Mouse (Mus musculus): ENCODE measurements around the gene Lrrc57.

GRCm38 (mm10) chr2:120628076-120628865 is 19.0 kb upstream of the Lrrc57 start:
- TF ChIP-seq CTCF (IDR thresholded peaks at IDR 0.05) (no peak), EP300 (IDR thresholded peaks at IDR 0.05; ENCODE audit: insufficient read depth, low read depth, low read length) (no peak)
